Mouse (Mus musculus) cerebellum, adult 9-10 months (tissue): ENCODE measurements around the gene Ginm1.
A peak's percentile ranks its signal among the peaks of the same experiment; 100 is the strongest.

Experiments
- DNase-seq: peaks from one replicate; pipeline ENCODE4 v3.0.0; 2022

Gene Ginm1

DNA sequence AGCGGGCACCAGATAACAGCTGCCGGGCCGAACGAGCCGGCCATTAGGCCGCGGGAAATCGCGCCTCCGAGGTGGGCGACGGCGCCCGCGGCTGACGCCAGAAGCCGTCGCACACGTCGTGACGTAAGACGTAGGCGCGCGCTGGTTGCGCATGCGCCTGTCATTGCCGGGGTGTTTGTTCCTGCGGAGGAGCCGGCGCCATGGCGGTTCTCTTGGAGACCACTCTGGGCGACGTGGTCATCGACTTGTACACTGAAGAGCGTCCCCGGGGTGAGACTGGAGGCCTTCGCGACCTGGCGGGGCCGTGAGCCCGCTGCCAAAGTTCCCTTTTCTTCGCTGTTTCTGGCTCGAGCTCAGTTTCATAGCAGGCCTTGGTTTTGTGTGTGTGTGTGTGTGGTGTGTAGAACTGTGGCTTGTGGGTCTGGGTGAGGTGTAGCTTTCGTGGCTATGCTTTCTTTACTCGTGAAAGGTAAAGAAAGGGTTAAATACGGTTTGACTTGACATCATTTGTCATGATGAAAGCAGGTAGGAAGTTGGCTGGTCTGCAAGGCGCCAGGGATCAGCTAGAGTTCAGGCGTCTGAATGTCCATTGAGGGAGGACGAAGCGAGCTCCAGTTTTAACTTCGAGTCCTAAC lies at the start of gene Ginm1, which contains the start of gene Ppil4:
Gene Ginm1, minus strand, starts transcription at position 74 of the 635 bp plus-strand sequence.
Gene Ppil4, plus strand, starts transcription at position 141 of the 635 bp plus-strand sequence.
- DNase-seq: peak; percentile 88

DNA sequence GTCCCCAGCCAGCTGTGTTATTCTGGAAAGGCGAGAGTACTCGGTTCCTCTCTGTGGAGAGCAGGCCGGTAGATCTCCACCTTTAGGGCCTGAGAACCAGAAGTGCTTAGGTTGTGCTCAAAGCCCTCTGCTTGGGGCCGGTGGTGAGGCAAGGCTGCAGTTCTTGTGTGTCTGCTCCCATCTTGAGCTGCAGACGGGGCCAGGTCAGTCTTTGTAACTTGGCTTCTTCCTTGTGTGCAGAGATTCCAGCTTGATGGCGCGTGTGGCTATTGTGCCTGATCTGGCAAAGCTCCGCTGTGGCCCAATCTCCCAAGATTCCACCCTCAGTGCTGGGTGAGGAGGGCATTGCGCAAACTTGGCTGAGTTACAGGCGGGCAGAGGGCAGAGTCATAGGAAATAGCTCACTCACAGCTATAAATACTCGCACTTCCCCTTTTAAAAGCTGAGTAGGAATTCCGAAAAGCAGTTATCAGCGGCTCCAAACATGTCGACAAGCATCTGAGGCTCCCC lies 49.0 kb upstream of the Ginm1 start:
- DNase-seq: no peak

DNA sequence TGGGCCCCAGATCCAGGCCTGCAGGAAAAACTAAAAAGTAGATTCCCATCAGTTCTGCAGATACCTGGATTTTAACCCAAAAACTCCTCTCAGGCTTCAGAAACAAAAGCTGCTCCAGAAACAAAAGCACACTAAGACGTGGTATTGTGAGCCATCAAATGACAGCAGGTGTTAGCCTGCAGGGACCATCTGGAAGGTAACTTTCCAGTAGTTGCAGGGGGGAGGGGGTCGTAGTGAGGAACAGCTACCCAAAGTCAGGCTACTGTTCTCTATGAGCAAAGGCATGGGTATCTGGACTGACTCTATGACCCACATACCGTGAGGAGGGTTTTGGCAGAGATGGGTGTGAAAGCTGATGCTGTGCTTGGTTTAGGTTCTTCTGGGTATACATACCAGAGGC lies 48.2 kb upstream of the Ginm1 start:
- no peak for DNase-seq

DNA sequence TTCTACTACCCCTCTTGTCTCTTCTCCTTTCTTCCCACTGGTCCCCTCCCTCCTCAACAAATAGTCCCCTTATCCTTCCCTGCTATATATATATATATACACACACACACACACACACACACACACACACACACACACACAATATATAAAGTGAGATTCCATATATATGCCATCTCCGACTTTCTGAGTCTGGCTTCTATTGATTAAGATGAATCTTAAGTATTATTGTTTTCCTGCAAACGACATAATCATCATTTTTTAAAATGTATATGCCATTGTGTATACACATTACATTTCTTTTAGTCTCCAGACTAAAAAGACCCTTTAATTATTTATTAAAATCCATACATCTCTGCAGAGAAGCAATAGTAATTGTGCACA lies 47.7 kb upstream of the Ginm1 start:
- DNase-seq: no peak

DNA sequence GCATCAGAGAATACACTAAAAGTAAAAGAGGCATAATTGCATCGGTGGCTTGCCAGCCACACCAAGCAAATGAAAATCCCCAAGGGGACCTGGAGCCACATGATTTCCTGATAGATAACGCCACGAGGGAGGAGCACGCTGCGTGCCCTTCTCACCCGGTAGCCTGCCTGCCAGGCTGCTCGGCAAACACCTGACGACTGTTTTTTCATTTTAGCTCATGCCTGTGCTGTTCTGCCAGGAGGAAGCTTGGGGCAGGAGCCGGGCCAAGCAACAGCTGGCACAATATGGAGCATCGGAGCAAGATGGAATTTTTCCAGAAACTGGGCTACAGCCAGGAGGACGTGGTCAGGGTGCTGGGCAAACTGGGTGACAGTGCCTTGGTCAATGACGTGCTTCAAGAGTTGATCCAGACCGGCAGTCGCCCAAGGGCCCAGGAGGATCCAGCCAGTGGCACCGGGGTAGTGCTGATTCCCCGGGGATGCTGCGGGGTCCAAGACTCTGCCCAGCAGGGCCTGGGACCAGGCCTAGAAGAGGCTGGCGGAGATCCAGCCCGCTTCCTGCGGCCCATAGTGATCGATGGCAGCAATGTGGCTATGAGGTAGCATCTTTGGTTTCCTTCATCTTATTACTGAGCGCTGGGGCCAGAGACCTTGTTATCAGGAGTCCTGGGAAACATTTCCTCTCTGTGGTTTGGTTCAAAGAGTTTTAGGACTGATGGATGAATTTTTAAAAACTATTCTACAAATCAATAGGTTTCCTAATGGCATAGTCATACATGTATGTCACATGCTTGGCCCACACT lies 47.1 kb upstream of the Ginm1 start:
- peak; percentile 53 for DNase-seq

DNA sequence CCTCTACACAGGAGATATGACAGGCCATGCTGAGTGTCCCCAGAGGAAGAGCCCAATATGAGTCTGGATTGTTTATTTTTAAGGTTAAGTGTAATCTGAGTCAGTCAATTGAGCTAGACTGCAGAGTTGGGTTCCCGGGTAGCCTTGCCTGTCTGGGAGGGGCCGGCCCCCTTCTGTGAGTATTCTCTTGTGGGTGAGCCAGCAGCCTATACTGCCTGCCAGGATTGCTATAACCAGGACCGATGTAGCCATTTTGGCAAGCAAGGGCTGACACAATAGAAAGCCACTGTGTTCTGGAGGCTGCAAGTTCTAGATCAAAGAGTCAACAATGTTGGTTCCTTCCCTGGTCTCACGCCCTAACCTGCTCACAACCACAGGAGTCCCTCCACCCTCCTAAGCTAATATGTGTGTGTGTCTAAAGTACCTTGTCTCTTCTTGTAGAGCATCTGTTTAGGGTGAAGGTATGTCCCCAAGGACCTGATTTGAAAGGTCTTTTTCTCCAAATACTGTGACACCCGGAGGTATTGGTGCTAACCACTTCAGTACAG lies 46.3 kb upstream of the Ginm1 start:
- no peak for DNase-seq

DNA sequence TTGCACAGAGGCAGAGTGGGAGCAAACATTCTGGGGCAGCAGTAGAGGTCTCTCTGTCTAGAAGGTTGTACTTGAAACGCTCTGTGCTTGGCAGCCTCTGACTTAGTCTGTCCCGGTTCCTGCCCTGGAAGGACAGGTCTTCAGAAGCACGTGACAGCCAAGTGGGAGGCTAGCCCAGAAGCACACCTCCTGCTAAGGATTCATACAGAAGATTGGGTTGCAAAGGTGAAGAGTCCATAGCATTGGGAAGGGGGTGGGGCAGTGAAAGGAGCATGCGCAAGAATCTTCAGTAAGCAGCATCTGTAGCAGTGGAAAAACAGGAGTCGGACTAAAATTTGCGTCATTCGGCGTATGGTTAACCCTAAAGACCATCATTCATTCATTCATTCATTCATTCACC lies 45.4 kb upstream of the Ginm1 start:
- DNase-seq: no peak

DNA sequence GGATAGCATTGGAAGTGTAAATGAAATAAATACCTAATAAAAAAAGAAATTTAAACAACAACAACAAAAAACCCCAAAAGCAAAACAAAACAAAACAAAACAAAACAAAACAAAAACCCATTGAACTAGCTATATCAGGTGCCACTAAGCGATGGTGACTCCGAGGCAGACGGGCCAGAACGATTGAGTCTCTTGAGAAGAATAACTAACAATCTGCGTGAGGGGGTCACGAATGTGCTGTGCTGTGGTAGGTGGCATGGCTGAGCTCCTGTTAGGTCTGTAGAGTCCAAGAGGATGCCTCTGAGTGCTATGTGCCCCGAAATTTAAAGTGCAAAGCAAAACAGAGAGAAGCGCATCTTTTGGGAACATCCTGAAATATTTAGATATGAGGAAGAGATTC lies 44.8 kb upstream of the Ginm1 start:
- DNase-seq: no peak

DNA sequence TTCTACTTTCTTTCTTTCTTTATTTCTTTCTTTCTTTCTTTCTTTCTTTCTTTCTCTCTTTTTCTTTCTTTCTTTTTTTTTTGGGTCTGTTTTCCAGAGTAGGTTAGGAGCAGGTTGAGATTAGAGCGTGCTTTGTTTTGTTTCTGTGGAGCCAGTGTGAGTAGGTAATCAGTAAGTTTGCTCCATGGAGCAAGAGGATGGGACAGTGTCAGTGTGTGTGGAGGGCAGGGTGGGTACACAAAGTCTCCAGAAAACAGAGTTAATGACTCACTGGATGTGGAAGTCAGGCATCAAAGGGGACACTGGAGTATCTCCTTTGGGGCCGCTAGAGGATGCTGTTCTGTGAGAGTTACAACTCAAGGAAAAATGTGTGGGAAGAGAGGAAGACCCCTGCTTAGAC lies 44.3 kb upstream of the Ginm1 start:
- DNase-seq: no peak

DNA sequence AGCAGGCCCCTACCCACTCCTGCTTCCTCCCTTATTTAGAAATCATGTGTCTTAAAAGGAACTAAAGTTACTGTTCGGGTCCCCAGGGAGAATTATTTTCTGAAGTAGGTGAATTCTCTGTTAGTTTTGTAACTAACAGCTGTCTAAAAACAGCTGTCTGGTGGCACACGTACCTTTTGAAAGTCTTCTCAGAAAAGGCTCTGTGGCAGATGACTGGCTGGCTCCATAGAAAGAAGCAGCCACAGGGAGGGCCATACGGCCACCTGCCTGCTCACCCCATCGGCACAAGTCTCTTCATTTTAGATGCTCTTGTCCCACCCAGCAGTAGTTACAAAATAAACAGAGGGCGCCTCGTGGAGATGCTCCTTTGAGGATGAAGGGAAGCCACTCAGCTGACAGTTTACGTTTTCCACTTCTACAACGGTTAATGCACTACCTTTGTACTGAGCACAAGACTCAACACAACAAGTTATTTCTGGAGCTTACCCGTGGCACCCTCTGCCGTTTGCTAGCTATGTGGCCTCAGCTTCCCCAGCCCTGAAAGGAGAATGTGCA lies 42.1 kb upstream of the Ginm1 start:
- no peak for DNase-seq

DNA sequence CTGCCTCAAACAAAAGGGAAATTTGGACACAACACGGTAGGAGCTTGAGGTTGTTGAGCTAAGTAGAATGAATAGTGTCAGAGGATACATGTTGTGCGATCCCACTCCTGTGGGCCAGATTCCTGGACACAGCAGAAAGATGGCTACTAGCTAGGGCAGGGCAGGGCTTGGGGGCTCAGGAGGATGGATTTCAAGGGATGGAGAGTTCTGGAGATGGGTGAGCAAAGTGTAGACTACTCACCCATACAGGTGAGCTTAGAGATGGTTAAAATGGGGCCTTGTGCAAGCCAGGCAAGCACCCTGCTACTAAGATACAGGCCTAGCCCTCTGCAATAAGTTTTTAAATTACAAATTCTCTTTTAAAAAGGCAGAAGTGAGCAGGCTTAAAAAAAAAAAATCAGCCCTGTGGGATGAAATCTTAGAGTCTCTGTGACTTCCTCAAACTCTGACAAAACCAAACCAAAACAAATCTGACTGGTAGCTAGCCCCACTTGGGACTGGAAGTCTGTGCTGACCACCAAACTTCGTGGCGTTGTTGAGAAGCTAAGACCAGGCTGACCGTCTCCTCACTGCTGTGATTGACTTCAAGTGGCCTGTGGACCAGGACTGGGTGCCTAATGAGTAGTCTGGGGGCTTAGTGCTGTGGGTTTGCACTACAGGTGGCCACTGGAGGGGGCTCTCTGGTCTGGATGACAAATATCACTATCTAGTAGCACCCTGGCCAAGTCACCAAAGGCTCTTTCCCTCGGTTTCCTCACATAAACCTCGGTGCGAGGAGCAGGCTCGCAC lies 40.9 kb upstream of the Ginm1 start:
- no peak for DNase-seq

DNA sequence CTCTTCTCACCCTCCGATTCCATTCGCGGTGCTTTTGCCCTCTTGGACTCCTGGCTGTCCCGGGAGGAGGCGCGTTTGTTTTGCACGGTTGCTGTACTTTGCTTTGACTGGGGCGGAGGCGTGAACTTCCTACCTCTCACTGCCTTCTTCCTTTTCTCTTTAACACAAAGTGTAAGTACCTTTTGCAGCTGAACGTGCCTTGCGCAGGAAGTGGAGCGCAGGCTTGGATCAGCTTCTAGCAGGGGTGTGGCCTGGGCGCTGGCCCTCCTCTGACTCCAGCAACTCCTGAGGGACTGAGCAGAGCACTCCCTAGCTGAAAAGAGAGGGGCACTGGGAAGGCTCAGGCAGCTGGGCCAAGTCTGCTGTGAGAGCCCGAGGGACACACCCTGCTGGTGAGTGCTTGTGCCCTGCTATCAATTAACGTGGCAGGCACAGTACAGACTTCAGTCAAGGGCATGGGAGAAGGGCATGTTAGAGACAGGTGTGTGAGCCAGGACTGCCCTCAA lies 39.6 kb upstream of the Ginm1 start, which contains the start of gene Zc3h12d:
Gene Zc3h12d, plus strand, starts transcription at position 300 of the 506 bp plus-strand sequence.
- DNase-seq: no peak

DNA sequence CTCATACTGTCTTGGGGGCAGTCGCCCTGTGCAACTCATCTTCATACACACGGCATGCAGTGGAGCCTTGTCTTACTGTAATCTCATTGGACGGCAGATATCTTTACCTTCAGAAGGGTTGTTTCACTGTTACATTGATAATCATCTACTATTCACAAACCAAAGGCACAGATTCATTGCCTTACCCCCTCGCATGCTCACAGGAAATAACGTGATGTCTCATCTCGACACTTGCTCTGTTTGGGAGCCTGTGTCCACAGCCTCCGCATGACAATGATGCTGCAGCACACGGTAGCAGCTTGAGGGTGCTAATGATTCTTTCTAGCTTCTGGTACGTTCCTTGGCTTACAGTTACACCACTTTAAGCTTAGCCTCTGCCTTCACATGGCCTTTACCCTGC lies 33.5 kb upstream of the Ginm1 start:
- DNase-seq: no peak

DNA sequence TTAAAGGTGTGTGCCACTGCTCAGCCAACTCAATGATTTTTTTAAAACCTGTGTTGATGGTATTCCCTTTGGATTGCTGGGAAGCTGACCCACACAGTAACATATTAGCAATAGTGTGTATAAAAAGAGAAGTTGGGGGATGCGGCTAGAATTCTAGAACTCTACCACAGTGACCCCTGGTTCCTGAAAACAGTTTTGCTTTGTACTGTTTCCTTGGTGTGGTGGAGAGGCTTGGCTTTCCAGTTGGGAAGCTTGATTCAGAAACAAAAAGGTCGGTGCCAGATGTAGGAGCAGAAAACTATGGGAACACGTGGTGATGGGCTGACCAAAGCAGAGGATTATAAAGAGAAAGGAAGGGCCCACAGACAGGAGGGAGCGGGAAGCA lies 32.6 kb upstream of the Ginm1 start:
- DNase-seq: no peak

DNA sequence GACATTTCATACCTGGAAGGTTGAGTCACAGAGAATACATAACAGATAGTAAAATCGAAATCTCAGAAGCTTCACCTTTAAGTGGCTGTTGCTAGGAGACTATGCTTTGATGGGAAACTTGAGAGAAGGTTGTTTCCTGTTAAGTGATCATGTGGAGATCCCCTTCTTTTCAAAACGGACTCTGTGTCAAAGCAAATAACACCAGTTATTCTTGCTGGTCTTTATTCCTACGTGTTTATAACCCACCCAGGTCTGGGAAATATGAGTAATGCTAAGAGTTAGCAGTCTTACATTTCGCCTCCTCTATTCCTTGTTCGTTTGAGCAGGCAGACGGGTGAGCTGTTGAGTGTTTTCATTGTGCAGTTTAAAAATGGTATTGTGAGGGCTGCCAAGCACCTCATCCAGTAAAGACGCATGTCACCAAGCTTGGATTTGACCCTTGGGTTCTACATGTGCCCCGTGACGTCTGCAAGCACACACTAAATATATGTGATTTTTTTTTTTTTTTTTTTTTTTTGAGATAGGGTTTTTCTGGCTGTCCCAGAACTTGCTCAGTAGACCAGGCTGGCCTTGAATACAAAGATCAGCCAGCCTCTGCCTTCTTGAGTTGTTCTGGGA lies 32.1 kb upstream of the Ginm1 start:
- no peak for DNase-seq

DNA sequence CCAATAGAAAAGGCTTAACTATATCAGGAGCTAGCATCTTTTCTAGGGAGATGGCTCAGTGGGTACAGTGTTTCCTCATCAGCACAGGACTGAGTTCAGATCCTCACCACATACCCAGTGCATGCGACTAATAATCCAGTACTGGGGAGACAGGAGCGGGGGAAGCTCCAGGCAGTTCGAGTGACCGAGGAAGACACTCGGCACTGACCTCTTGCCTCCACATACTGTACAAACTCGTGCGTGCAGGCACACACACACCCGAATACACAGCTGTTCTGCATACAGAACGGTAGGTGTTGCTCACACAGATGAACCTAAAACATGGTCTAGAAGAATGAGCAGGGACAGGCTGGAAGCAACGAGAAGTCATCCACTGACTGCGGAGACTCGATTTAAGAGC lies 29.4 kb upstream of the Ginm1 start:
- DNase-seq: no peak

DNA sequence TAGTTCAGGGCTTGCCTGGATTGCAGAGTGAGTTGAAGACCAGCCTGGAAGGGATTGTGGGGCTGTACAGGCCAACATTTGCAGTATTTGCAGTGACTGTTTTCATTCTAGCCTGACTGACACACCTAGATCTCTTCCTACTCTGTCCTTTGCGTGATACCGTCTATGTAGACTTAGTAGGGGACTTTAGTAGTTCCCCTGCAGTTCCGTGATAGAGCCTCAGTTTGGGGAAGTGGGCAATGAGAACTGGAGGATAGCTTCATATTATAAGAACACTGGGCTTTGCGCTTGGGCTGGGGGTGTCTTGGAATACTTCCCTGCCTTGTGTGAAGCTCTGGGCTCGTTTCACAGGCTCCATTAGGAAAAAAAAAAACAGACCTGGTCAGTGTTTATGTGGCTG lies 27.5 kb upstream of the Ginm1 start:
- no peak for DNase-seq

DNA sequence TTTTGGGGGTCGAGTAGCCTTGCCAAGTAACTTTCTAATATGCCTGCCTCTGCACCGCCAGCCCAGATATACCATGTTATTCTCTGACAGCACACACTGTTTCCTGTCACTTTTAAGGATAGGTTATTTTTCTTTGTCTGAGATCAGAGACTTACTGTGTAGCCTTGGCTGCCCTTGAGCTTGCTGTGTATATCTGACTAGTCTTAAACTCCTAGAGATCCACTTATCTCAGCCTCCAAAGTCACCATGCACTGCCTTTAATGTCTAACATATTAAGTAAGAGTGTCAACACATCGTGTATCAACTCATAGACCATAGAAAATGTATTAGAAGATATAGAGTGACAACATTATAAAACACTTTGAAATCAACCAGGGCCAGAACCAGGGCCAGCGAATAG lies 27.0 kb upstream of the Ginm1 start:
- DNase-seq: no peak

DNA sequence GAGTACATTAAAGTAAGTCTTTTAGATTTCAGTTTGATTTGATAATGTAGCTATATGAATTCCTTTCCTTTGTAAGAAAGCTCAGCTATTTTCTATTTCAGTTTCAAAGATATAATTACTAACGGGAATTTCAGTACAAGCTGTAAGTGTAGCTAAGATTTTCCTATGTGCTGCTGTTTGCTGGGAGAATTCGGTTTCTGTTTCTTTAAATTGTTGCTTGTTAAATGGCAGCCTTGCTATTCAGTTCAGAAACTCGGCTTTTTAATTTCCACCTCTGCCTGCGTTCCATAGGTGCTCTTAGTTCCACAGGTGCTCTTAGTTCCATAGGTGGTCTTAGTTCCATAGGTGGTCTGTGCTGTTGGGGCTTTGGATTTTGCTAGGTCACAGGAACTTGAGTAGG lies 26.5 kb upstream of the Ginm1 start:
- DNase-seq: no peak

DNA sequence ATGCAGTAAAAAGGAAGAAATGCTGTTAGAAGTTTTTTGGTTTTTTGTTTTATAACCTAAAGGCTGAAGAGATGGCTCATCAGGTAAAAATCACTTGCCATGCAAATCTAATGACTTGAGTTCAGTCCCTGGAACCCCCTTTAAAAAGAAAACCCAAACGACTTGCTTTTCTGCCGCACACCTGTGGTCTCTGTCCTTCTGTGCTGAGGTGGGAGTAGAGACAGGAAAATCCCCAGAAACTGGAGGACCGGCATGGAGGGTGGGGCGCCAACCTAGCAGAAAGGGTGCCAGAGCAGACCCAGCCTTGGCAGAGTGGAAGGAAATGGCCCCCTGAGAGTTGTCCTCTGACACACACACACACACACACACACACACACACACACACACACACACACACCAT lies 26.1 kb upstream of the Ginm1 start:
- no peak for DNase-seq

DNA sequence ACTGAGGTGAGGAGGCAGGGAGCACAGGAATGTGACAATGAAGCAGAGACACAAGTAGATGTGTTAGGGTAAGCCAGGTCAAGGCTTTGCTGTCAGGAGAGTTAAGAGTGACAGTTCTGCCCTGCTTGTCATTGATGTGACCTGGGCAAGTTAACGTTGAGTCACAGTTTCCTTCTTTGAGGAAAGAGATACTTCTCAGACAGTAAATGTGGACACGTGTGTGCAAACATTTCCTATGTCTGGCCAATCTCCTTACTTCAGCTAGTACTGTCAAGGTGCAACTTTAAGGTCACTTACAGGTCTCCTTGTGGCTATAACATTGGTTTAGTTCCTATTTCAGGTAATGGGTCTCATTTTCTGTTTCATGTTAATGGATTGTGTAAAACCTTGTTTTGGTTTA lies 23.9 kb upstream of the Ginm1 start:
- DNase-seq: no peak

DNA sequence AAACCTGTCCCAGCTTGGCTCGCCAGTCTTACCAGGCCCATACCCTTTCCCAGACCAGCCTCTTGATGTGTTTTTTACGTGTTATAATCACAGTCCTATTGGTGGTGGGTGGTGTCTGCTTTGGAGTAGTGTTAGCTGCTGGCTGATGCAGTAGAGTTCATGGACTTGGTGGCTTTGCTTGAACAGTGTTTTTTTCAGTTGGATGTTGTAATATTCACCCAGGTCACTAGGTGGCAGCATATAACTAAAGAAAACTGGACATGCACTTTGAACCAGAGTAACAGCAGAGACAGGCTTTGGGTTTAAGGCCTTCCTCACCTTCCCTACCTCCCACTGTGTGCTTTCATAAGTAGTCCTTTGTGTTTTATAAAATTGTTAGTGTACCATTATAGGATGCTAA lies 17.3 kb upstream of the Ginm1 start:
- peak; percentile 78 for DNase-seq
